Mouse (Mus musculus) adrenal gland, adult 18-20 months (tissue): Measurements from ENCODE around the gene Hoxb1. TPM values are rescaled to one million over a fixed set of nuclear protein-coding genes. Genes with fewer than 3 reads are reported as not detected.

Experiments used
- DNase-seq, 2 experiments: peaks; one replicate each; pipeline ENCODE4 v3.0.0; 2021 to 2022; ENCODE audit warnings: low spot score in 2 of 2
- microRNA-seq, 2 experiments: library from miRNA; unstranded; fragments of <30 nt; microRNA quantifications; one replicate each; pipeline ENCODE4 v1.2.0; 2021; ENCODE audit warnings: borderline number of aligned reads in 2 of 2
- total RNA-seq, 2 experiments: library from RNA; stranded (reverse); gene quantifications; 1 replicate in 1 of 2; 2 replicates in 1 of 2; pipeline ENCODE4 v1.2.3; 2021

Gene Hoxb1
- total RNA-seq, 2 experiments from 2014 or later: not detected

- no peak for DNase-seq
These were observed 31.4 kb downstream of the Hoxb1 start for GRCm38 (mm10) chr11:96396772-96397626.

GRCm38 (mm10) chr11:96397806-96398335 lies 32.3 kb downstream of the Hoxb1 start:
- no peak for DNase-seq

- DNase-seq: no peak
These were observed 34.4 kb downstream of the Hoxb1 start for GRCm38 (mm10) chr11:96399923-96400322.

- peak in 1 of 2 experiments; percentile 29 for DNase-seq
These were observed 38.6 kb downstream of the Hoxb1 start for GRCm38 (mm10) chr11:96404016-96404604.

- no peak for DNase-seq
These were observed 39.3 kb downstream of the Hoxb1 start for GRCm38 (mm10) chr11:96404831-96405230.

- DNase-seq: no peak
These were observed 40.0 kb downstream of the Hoxb1 start for GRCm38 (mm10) chr11:96405541-96405940.

- peak; percentile 77 to 84 for DNase-seq
These were observed 41.9 kb downstream of the Hoxb1 start for GRCm38 (mm10) chr11:96407191-96408072.

GRCm38 (mm10) chr11:96408234-96409010 lies 42.9 kb downstream of the Hoxb1 start:
- no peak for DNase-seq

- no peak for DNase-seq
These were observed 45.5 kb downstream of the Hoxb1 start for GRCm38 (mm10) chr11:96411019-96411418.

- DNase-seq: no peak
These were observed 46.4 kb downstream of the Hoxb1 start for GRCm38 (mm10) chr11:96411934-96412333.

GRCm38 (mm10) chr11:96412941-96413491 lies 47.5 kb downstream of the Hoxb1 start:
- DNase-seq: no peak

- DNase-seq: peak; percentile 66 to 73
These were observed 48.0 kb downstream of the Hoxb1 start for GRCm38 (mm10) chr11:96413527-96413926.

GRCm38 (mm10) chr11:96414002-96414401 lies 48.5 kb downstream of the Hoxb1 start:
- no peak for DNase-seq

Small RNA genes lying within 50 kb of the gene (microRNA-seq; reads per million reads assigned to microRNA genes)
- 30,708 to 37,987 reads per million in 2 experiments for gene Mir10a

Other genes starting within 250 kb of the Hoxb1 start
- gene Ttll6, start 232.0 kb upstream of the Hoxb1 start, total RNA-seq: not detected
- not detected for gene Hoxb13, start 171.4 kb upstream of the Hoxb1 start, total RNA-seq
- 100 to 1,000 TPM; 294 to 445 TPM for gene Hoxb9, start 94.3 kb upstream of the Hoxb1 start, total RNA-seq
- 100 to 1,000 TPM in 1 of 2 experiments, 10 to 100 TPM in 1; 54.8 to 119 TPM for gene Hoxb8, start 83.8 kb upstream of the Hoxb1 start, total RNA-seq
- 10 to 100 TPM; 33.5 to 59.0 TPM for gene Hoxb7, start 79.1 kb upstream of the Hoxb1 start, total RNA-seq
- 10 to 100 TPM; 37.0 to 68.1 TPM for gene Hoxb6, start 73.3 kb upstream of the Hoxb1 start, total RNA-seq
- 10 to 100 TPM; 11.6 to 27.3 TPM for gene Hoxb5, start 62.4 kb upstream of the Hoxb1 start, total RNA-seq
- gene Hoxb4, start 47.5 kb upstream of the Hoxb1 start, total RNA-seq: 10 to 100 TPM; 16.3 to 22.1 TPM
- gene Hoxb3, start 42.4 kb upstream of the Hoxb1 start, total RNA-seq: 10 to 100 TPM; 17.2 to 20.7 TPM
- 10 to 100 TPM; 17.1 to 21.5 TPM for gene Hoxb2, start 15.2 kb upstream of the Hoxb1 start, total RNA-seq
- 1 to 10 TPM; 7.6 to 8.8 TPM for gene Skap1, start 98.8 kb downstream of the Hoxb1 start, total RNA-seq